Mouse (Mus musculus): Measurements from ENCODE around the gene Rnf212b. TPM values are rescaled to one million over a fixed set of nuclear protein-coding genes. Genes with fewer than 3 reads are reported as not detected.
"Not testable (repeated sequence)": the region's sequence is repeated elsewhere in the genome, so short reads cannot be mapped to it uniquely, and the experiment has no call there.

Gene Rnf212b
- not detected in 2 replicates for polyA plus RNA-seq (2015; fragmentation: Nextera tagmentation; extraction: Ambion mirVana)

DNA sequence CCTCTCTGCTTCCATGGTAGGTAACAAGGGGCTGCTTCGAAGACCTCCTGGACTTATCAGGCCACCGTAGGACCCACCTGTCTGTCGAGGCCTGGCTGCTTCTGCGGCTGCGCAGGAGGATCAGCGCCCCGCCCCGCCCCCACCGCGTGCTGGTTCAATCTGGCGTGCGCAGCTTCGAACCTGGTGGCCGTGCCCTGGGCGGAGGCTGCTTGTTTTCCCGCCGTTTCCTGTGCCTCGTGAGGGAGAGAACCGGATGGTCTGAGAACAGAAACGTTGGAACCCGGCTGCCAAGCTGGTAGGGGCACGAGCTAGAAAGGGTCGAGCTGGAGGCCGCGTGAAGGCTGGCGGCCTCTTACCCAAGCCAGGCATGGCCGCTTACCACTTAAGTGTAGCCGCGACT is at the start of gene Rnf212b:
Rnf212b (plus strand) TSS at position 151 of the 400 bp plus-strand sequence.
- Histone ChIP-seq H3K4me1 (no peaks in the 10 kb centered on the region), H3K27me3 (replicated peaks) (no peaks in the 10 kb centered on the region), H3K4me2 (no peak within 1 kb of the TSS), H3K9me3 (no peaks in the 10 kb centered on the region), H3K9ac (no peak within 1 kb of the TSS), H3K36me3 (replicated peaks) (no peaks in the 10 kb centered on the region), H3K27ac (no peak within 1 kb of the TSS), H3K4me3 (no peak within 1 kb of the TSS)
- 83% methylated on average over 29 of the region's 29 CpGs for WGBS
- no peak for ATAC-seq (replicated peaks)

DNA sequence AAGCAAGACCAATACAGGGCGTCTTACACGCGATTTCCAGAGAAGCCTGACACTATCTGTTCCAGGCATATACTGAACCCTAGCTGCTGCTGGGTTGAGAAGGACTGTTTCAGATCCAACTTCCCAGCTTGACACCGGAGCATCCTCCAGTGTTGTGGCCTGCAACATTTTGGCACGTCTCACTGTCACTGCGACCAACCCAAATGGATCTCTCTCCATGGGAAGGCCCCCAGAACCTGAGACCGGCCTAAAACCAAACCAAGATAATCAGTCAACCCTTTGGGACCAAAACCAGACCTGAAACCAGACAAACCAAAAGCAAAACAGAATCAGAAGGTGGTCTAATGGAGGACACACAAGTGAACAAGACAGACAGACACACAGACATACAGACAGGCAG is 47.0 kb upstream of the Rnf212b start:
- not testable (repeated sequence) for H3K4me1 ChIP-seq; H3K4me3 ChIP-seq; H3K27ac ChIP-seq; H3K4me2 ChIP-seq; H3K36me3 ChIP-seq (replicated peaks); H3K9me3 ChIP-seq; ATAC-seq (replicated peaks); H3K27me3 ChIP-seq (replicated peaks); H3K9ac ChIP-seq
- WGBS: 94% methylated on average over 7 of the region's 7 CpGs

DNA sequence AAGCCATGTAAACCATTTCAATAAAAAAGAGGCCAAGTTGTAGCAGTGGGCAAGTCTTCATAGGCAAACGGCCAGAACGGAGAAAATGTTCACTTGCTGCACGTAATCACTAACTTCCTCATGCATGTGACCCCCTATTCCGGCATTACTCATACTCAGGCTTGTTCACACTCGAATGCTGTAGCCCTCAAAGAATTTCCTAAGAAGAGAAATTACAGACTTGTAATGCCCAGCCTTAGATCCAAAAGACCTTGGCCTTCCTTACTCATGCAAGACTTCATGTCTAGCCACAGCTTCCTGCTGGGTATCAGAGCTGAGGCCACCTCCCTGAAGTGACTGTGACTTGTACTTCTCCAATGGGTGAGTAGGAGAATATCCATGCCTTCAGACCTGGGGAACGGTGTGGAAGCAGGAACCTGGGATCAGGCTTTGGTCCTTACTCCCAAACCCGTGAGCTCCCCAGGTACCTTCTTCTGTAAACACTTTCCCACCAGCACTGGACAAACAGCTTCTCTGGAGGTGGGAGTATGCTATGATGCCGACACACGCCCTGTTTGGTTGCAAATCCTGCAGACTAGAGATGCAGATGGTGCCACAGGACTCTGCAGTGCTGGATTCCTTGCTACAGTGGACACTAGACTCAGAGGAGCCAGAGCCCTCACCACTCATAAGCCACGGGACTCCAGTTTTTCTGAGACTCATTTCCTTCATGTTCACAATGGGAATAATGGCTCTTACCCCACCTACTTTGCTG is 45.5 kb upstream of the Rnf212b start:
- H3K4me2 ChIP-seq: no peak overlapping the region
- no peak overlapping the region for H3K9ac ChIP-seq
- no peaks in the 10 kb centered on the region for H3K27me3 ChIP-seq (replicated peaks)
- H3K4me3 ChIP-seq: no peak overlapping the region
- 89% methylated on average over 10 of the region's 10 CpGs for WGBS
- ATAC-seq (replicated peaks): no peak
- no peaks in the 10 kb centered on the region for H3K36me3 ChIP-seq (replicated peaks)
- H3K9me3 ChIP-seq: no peaks in the 10 kb centered on the region
- no peak overlapping the region for H3K27ac ChIP-seq
- no peaks in the 10 kb centered on the region for H3K4me1 ChIP-seq

DNA sequence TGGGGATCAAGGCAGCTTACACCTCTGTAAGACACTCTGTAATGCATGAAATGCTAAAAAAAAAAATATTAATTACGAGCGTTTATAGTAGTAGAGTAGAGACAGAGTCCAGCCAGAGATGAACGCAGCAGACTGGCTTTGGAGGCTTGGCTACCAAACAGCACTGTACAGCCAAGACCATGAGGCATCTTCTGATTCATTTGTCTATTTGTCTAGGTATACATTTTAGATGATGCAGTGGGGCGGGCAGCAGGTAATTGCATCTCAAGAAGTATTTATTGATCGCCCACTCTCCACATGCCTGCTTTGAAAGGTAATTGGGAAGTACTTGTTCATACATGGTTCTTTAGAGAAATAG is 44.9 kb upstream of the Rnf212b start:
- no peak overlapping the region for H3K9ac ChIP-seq
- no peak overlapping the region for H3K27ac ChIP-seq
- no peaks in the 10 kb centered on the region for H3K9me3 ChIP-seq
- H3K4me1 ChIP-seq: no peaks in the 10 kb centered on the region
- H3K27me3 ChIP-seq (replicated peaks): no peaks in the 10 kb centered on the region
- no peak for ATAC-seq (replicated peaks)
- no peaks in the 10 kb centered on the region for H3K36me3 ChIP-seq (replicated peaks)
- no peak overlapping the region for H3K4me2 ChIP-seq
- H3K4me3 ChIP-seq: no peak overlapping the region
- 95% methylated on average over 5 of the region's 5 CpGs for WGBS

DNA sequence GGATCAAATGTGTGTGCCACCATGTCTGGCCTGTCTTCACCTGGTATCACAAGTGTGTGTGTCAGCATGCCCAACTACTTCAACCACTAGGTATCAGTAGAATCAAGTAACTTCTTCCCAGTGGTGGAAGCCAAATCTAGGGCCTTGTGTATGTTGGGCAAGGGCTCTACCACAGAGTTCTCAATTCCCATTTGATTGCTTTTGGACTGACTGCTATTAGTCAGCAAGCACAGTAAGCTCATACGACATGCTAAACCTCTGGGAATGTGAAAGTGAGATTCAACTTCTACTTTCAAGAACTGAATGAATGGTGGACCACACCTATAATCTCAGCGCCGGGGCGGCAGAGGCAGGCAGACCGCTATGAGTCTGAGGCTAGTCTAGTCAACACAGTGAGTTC is 43.6 kb upstream of the Rnf212b start:
- H3K36me3 ChIP-seq (replicated peaks): no peaks in the 10 kb centered on the region
- 94% methylated on average over 5 of the region's 5 CpGs for WGBS
- H3K4me1 ChIP-seq: no peaks in the 10 kb centered on the region
- H3K27ac ChIP-seq: no peak overlapping the region
- H3K4me2 ChIP-seq: no peak overlapping the region
- ATAC-seq (replicated peaks): no peak
- no peaks in the 10 kb centered on the region for H3K9me3 ChIP-seq
- H3K9ac ChIP-seq: no peak overlapping the region
- no peaks in the 10 kb centered on the region for H3K27me3 ChIP-seq (replicated peaks)
- H3K4me3 ChIP-seq: no peak overlapping the region

DNA sequence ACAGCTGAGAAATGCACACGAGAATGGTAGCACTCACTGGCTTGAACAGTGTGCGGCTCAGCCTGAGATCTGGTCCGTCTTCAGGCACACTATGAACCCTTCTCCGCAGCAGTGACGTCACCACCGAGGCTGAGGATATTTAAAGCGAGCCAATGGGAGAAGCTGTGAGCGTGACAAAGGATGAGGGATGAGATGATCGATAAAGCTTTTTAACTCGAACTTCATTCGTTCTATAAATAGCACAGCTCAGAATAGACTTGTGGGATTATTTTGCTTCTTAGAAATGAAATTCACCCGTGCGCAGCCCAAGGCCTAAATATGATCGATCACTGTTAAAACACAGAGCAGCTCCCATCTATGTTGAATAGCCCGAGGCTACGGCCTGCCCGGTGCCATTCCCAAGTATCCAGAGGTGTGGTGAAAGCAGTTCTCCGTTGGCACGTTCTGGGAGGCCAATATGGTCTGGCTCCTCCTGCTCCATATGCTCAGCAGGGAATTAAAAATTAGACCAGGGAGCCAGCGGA is 41.5 kb upstream of the Rnf212b start:
- WGBS: 70% methylated on average over 20 of the region's 20 CpGs
- no peaks in the 10 kb centered on the region for H3K4me1 ChIP-seq
- no peaks in the 10 kb centered on the region for H3K36me3 ChIP-seq (replicated peaks)
- 0 out of 2 replicates have a peak overlapping the region, but pooled peaks have one; percentile 11 for H3K4me2 ChIP-seq
- ATAC-seq (replicated peaks): peak; percentile 84
- H3K27me3 ChIP-seq (replicated peaks): no peaks in the 10 kb centered on the region
- peak overlapping the region; percentile 61 for H3K27ac ChIP-seq
- no peaks in the 10 kb centered on the region for H3K9me3 ChIP-seq
- H3K9ac ChIP-seq: no peak overlapping the region
- H3K4me3 ChIP-seq: no peak overlapping the region

DNA sequence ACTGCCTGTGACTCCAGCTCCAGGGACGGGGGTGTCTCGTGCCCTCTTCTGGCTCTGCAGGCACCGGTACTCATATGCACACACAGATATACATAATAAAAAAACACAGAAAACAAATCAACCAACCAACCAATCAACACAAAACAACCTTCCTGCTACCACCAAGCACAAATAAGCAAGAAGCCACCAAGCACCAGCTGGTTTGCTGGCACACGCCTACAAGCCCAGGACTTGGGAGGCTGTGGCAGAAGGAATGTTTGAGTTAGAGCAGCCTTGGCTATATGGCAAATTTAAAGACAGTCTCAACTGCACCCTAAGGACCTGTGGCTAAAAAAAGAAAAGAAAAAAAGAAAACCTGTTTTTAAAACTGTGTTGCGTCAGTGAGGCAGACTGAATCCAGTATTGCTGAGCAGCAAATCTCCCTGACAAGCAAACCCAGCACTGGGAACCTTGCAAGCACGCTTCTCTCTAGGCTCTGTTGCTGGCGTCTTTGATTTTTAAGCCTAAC is 38.4 kb upstream of the Rnf212b start:
- WGBS: 91% methylated on average over 7 of the region's 7 CpGs
- no peak overlapping the region for H3K4me2 ChIP-seq
- no peak overlapping the region for H3K27ac ChIP-seq
- no peaks in the 10 kb centered on the region for H3K27me3 ChIP-seq (replicated peaks)
- no peaks in the 10 kb centered on the region for H3K9me3 ChIP-seq
- no peak for ATAC-seq (replicated peaks)
- no peak overlapping the region for H3K4me3 ChIP-seq
- no peak overlapping the region for H3K9ac ChIP-seq
- peaks cover 7% of the 10 kb centered on the region for H3K4me1 ChIP-seq
- H3K36me3 ChIP-seq (replicated peaks): no peaks in the 10 kb centered on the region

DNA sequence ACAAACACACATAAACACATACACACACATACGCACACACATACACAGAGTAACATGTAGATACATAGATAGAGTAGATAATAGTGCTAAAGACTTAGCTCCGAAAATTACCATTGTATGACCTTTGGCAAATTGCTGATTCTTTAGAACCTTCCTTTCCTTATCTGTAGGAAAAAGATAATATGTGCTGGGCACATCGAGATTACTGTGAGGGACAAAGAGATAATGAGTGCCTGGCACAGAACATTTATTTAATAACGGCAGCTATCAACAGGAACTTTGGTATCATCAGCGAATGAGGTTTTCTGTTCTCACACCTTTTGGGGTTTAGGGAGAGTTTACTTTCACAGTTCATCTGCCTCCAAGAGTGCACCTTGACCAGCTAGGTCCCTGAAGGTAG is 37.2 kb upstream of the Rnf212b start:
- no peaks in the 10 kb centered on the region for H3K9me3 ChIP-seq

DNA sequence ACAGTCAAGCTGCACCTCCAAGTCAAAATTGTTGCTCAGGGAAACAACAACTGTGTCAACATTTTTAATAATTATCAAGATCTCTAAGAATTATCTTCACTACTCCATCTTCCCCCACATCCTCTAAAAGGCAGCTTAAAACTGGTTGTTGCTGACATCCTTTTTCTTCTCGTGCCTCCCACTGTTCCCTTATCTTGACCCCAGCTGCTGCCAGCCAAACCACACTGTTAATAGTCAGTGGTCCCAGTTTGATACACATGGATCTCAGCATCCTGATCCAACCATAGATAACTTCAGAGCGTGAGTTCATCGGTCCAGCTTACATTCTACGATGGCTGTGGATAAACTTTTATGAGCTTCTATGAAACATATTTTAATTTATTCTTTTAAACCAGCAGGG is 36.0 kb upstream of the Rnf212b start:
- Histone ChIP-seq H3K36me3 (replicated peaks) (no peaks in the 10 kb centered on the region), H3K27ac (no peak overlapping the region), H3K4me2 (no peak overlapping the region), H3K4me3 (no peak overlapping the region), H3K9ac (no peak overlapping the region), H3K27me3 (replicated peaks) (no peaks in the 10 kb centered on the region), H3K9me3 (no peaks in the 10 kb centered on the region), H3K4me1 (peaks cover 13% of the 10 kb centered on the region)
- ATAC-seq (replicated peaks): no peak
- 82% methylated on average over 4 of the region's 4 CpGs for WGBS

More for the DNA sequence above, 37.2 kb upstream of the Rnf212b start:
- Histone ChIP-seq H3K9ac (no peak overlapping the region), H3K4me1 (peaks cover 9% of the 10 kb centered on the region), H3K4me2 (no peak overlapping the region), H3K4me3 (no peak overlapping the region), H3K27me3 (replicated peaks) (no peaks in the 10 kb centered on the region), H3K27ac (no peak overlapping the region), H3K36me3 (replicated peaks) (no peaks in the 10 kb centered on the region)
- 85% methylated on average over 5 of the region's 5 CpGs for WGBS
- ATAC-seq (replicated peaks): no peak

DNA sequence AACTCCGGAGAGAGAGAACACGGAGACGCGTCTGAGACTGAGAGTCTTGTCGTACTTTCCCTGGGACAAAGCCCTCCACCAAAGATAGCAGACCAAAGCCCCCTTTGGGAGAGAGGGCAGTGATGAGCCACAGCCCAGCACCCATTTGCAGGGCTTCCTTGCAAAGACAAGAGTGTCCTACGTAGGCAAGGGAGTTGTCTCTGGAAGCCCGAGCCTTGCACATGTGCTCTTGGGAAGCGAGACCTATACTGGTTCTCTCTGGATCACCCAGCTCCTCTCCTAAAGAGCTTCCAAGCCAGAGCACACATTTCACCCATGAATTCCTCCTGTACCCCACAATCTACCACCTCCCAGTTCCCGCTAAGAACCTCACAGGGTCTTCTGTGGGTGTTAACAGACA is 33.9 kb upstream of the Rnf212b start:
- 86% methylated on average over 9 of the region's 9 CpGs for WGBS
- peak overlapping the region; percentile 48 for H3K4me3 ChIP-seq
- peak overlapping the region; percentile 94 for H3K4me2 ChIP-seq
- H3K27me3 ChIP-seq (replicated peaks): no peaks in the 10 kb centered on the region
- no peaks in the 10 kb centered on the region for H3K9me3 ChIP-seq
- ATAC-seq (replicated peaks): no peak
- H3K4me1 ChIP-seq: peaks cover 13% of the 10 kb centered on the region
- no peak overlapping the region for H3K27ac ChIP-seq
- H3K9ac ChIP-seq: 0 out of 2 replicates have a peak overlapping the region, but pooled peaks have one; percentile 36
- H3K36me3 ChIP-seq (replicated peaks): no peaks in the 10 kb centered on the region

DNA sequence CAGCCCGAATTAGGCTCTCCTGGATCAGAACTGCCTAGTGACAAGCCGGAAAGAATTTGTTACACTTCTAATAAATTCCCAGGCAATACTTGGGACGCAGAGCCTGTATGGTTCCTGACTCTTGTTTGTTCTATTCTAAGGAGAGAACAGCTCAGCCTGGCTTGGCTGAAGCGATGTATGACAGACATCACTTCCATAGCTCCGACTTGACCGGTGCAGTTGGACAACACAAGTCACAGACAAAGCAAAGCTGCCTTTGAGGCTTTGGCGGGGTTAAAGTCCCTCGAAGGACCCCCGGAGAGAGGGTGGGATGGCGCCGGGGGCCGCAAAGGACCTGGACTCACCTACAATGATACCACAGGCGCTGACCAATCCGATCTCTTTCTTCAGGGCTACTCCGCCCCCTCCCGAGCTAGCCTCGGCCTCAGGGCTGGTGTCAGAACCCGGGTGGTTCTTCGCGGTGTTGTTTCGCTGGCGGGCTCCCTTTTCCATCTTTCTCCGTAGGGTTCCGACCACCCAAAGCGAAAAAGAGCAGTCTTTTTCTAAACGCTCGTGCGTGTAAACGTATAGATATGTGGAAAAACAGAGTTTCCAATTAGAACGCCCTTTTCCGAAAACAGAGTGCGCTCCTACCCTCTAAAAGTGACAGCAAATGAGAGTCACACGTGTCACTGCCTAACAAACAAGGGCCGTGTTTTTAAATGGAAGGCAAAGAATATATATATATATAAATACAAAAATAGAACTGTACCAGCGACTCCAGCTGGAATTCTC is 32.9 kb upstream of the Rnf212b start:
- WGBS: 1% methylated on average over 35 of the region's 35 CpGs
- Histone ChIP-seq H3K4me1 (peaks cover 13% of the 10 kb centered on the region), H3K9me3 (no peaks in the 10 kb centered on the region), H3K4me3 (peak overlapping the region; percentile 48), H3K4me2 (peak overlapping the region; percentile 94), H3K9ac (peak overlapping the region; percentile 36), H3K27ac (peak overlapping the region; percentile 66), H3K36me3 (replicated peaks) (no peaks in the 10 kb centered on the region), H3K27me3 (replicated peaks) (no peaks in the 10 kb centered on the region)
- ATAC-seq (replicated peaks): peak; percentile 90

DNA sequence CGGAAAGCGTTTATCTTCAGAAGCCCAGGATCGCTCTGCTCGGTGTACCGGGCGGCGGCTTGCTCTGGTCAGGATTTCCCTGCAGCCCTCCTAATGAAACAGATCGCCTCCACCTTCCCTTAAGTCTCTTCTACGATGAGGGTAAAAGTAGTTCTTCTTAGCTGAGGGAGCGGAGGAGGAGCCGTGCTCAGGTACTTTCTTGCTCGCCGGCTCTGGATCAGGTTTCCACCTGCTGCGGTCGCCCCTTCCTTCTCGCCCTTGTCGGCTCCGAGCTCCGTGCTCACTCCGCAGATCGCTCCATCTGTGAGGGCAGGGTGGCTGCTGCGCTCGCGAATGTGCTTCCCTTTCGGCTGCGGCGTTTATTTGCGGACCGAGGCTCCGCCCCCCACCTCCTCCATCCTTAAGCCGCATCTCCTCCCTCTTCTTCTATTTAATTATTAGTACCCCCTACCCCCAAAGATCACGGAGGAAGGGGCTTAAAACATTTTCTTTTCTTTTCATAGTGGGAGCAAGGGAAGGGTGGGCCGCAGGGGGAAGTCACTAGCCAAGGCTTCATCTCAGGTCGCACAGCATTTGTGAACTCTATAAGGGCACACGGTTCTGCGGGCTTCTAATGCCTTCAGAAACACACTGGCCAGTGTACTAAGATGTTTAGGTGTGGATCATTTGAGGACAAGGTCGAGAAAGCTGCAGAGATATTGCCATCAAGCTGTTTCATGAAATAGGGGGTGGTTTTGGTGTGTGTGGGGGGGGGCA is 32.2 kb upstream of the Rnf212b start, which contains the start of gene Slc7a8:
Slc7a8 (minus strand) TSS at position 337 of the 756 bp plus-strand sequence.
- Histone ChIP-seq H3K4me2 (peak within 1 kb of the TSS; percentile 94), H3K36me3 (replicated peaks) (no peaks in the 10 kb centered on the region), H3K9me3 (no peaks in the 10 kb centered on the region), H3K27ac (peak within 1 kb of the TSS; percentile 66), H3K27me3 (replicated peaks) (no peaks in the 10 kb centered on the region), H3K4me3 (peak within 1 kb of the TSS; percentile 48), H3K4me1 (peaks cover 13% of the 10 kb centered on the region), H3K9ac (peak within 1 kb of the TSS; percentile 36)
- 1% methylated on average over 37 of the region's 37 CpGs for WGBS
- peak; percentile 86 for ATAC-seq (replicated peaks)

Measured in midbrain, embryonic 15.5 days (tissue).